Mouse (Mus musculus) kidney, embryonic 14.5 days (tissue): Measurements from ENCODE around the gene L2hgdh. TPM values are rescaled to one million over a fixed set of nuclear protein-coding genes. Genes with fewer than 3 reads are reported as not detected.

Source experiments
- ATAC-seq: fragments of 200-750 bp; cut with Nextera tagmentation; 2 replicates; pipeline ENCODE4 v1.8.0; 2017; ENCODE audit warnings: moderate number of reproducible peaks, mild to moderate bottlenecking, moderate TSS enrichment, moderate library complexity; ENCODE audit not compliant: low FRiP score, low TSS enrichment
- H3K27ac ChIP-seq: fragments of 300-500 bp; sonication (generic); 2 replicates; pipeline ENCODE4 v1.5.1; 2014; ENCODE audit warnings: low read depth, mild to moderate bottlenecking, low read length, moderate library complexity, mixed read lengths
- H3K27me3 ChIP-seq: fragments of 300-500 bp; sonication (generic); 2 replicates; pipeline ENCODE4 v1.6.1; 2014; ENCODE audit warnings: mild to moderate bottlenecking, low read length; ENCODE audit not compliant: control insufficient read depth, insufficient read depth
- H3K36me3 ChIP-seq: fragments of 300-500 bp; sonication (generic); 2 replicates; pipeline ENCODE4 v1.6.1; 2014; ENCODE audit warnings: low read length, mixed read lengths; ENCODE audit not compliant: control insufficient read depth, insufficient read depth
- H3K4me1 ChIP-seq: fragments of 300-500 bp; sonication (generic); 2 replicates; pipeline ENCODE4 v1.6.1; 2014; ENCODE audit warnings: low read length, mixed read lengths; ENCODE audit not compliant: control insufficient read depth, insufficient read depth
- H3K4me2 ChIP-seq: fragments of 300-500 bp; sonication (generic); replicated peaks from 2 replicates; pipeline ENCODE4 v1.6.1; 2014; ENCODE audit warnings: low read depth, mild to moderate bottlenecking, low read length
- H3K4me3 ChIP-seq: fragments of 300-500 bp; sonication (generic); 2 replicates; pipeline ENCODE4 v1.5.1; 2014; ENCODE audit warnings: mild to moderate bottlenecking, low read length
- H3K9ac ChIP-seq: fragments of 300-500 bp; sonication (generic); 2 replicates; pipeline ENCODE4 v1.6.1; 2014; ENCODE audit warnings: low read depth, mild to moderate bottlenecking, low read length, moderate library complexity
- H3K9me3 ChIP-seq: fragments of 300-500 bp; sonication (generic); 2 replicates; pipeline ENCODE4 v1.6.1; 2016; ENCODE audit warnings: low read length; ENCODE audit not compliant: control insufficient read depth
- WGBS: fragments of 180-500 bp; shearing (Covaris S2); extraction: QIAGEN DNeasy Blood & Tissue Kit; methylation state at CpG from one replicate; pipeline ENCODE4 v1.1.7; 2014; 5-methylcytosine and 5-hydroxymethylcytosine counted together
- polyA plus RNA-seq: library from polyadenylated mRNA; unstranded; fragments of >200 nt; fragmentation: Nextera tagmentation; extraction: Ambion mirVana; gene quantifications from 2 replicates; pipeline ENCODE4 v1.2.1, GENCODE M21; 2014

The L2hgdh gene
- polyA plus RNA-seq, 1 experiment from 2014 or later = 19.5 TPM

GRCm38 (mm10) chr12:69759267-69759885 lies 34.7 kb upstream of the L2hgdh start:
- WGBS = 22% methylated on average over 7 of the region's 7 CpGs
- Histone ChIP-seq H3K27ac (peak overlapping the region; percentile 9; the same call in 1 of the 2 replicates), H3K27me3 (peaks cover 3% of the 10 kb centered on the region; the same call in 1 of the 2 replicates), H3K4me3 (no peak overlapping the region), H3K9me3 (no peaks in the 10 kb centered on the region), H3K9ac (no peak overlapping the region), H3K36me3 (no peaks in the 10 kb centered on the region), H3K4me1 (0 out of 2 replicates have a peak, but pooled peaks cover 7% of the 10 kb centered on the region), H3K4me2 (0 out of 2 replicates have a peak overlapping the region, but pooled peaks have one; percentile 50)
- no peak; the same call in 1 of the 2 replicates for ATAC-seq

- no peaks in the 10 kb centered on the region for H3K9me3 ChIP-seq
- H3K27me3 ChIP-seq = peaks cover 3% of the 10 kb centered on the region; the same call in 1 of the 2 replicates
- peak; percentile 61 for ATAC-seq
- H3K4me1 ChIP-seq = 0 out of 2 replicates have a peak, but pooled peaks cover 7% of the 10 kb centered on the region
- no peak overlapping the region for H3K9ac ChIP-seq
- H3K36me3 ChIP-seq = no peaks in the 10 kb centered on the region
- 9% methylated on average over 22 of the region's 22 CpGs for WGBS
- peak overlapping the region; percentile 62; the same call in 1 of the 2 replicates for H3K27ac ChIP-seq
- H3K4me3 ChIP-seq = peak overlapping the region; percentile 27; the same call in 1 of the 2 replicates
- peak overlapping the region; percentile 50 for H3K4me2 ChIP-seq
These were observed 33.8 kb upstream of the L2hgdh start for GRCm38 (mm10) chr12:69758221-69759185.

GRCm38 (mm10) chr12:69757418-69758141 lies 32.9 kb upstream of the L2hgdh start:
- no peaks in the 10 kb centered on the region for H3K9me3 ChIP-seq
- peak; percentile 91 for ATAC-seq
- WGBS = 9% methylated on average over 22 of the region's 22 CpGs
- peak overlapping the region; percentile 27; the same call in 1 of the 2 replicates for H3K4me3 ChIP-seq
- H3K27me3 ChIP-seq = peaks cover 3% of the 10 kb centered on the region; the same call in 1 of the 2 replicates
- H3K27ac ChIP-seq = peak overlapping the region; percentile 62
- H3K36me3 ChIP-seq = no peaks in the 10 kb centered on the region
- H3K9ac ChIP-seq = peak overlapping the region; percentile 37; the same call in 1 of the 2 replicates
- H3K4me1 ChIP-seq = 0 out of 2 replicates have a peak, but pooled peaks cover 7% of the 10 kb centered on the region
- H3K4me2 ChIP-seq = peak overlapping the region; percentile 50

GRCm38 (mm10) chr12:69756015-69756414 lies 31.3 kb upstream of the L2hgdh start:
- no peak for ATAC-seq
- H3K4me3 ChIP-seq = no peak overlapping the region
- H3K27ac ChIP-seq = no peak overlapping the region
- H3K36me3 ChIP-seq = no peaks in the 10 kb centered on the region
- no peak overlapping the region for H3K9ac ChIP-seq
- 81% methylated on average over 5 of the region's 5 CpGs for WGBS
- no peaks in the 10 kb centered on the region for H3K9me3 ChIP-seq
- H3K4me1 ChIP-seq = 0 out of 2 replicates have a peak, but pooled peaks cover 12% of the 10 kb centered on the region
- H3K27me3 ChIP-seq = peaks cover 3% of the 10 kb centered on the region; the same call in 1 of the 2 replicates
- H3K4me2 ChIP-seq = no peak overlapping the region

- Histone ChIP-seq H3K9ac (no peak overlapping the region), H3K36me3 (no peaks in the 10 kb centered on the region), H3K27ac (no peak overlapping the region), H3K4me3 (no peak overlapping the region), H3K4me1 (0 out of 2 replicates have a peak, but pooled peaks cover 9% of the 10 kb centered on the region), H3K27me3 (peaks cover 3% of the 10 kb centered on the region; the same call in 1 of the 2 replicates), H3K4me2 (no peak overlapping the region), H3K9me3 (no peaks in the 10 kb centered on the region)
- no peak for ATAC-seq
- 84% methylated on average over 5 of the region's 5 CpGs for WGBS
These were observed 29.3 kb upstream of the L2hgdh start for GRCm38 (mm10) chr12:69753936-69754335.

GRCm38 (mm10) chr12:69751864-69752341 lies 27.2 kb upstream of the L2hgdh start:
- WGBS = 16% methylated on average over 10 of the region's 10 CpGs
- Histone ChIP-seq H3K4me2 (no peak overlapping the region), H3K36me3 (no peaks in the 10 kb centered on the region), H3K4me3 (no peak overlapping the region), H3K9ac (no peak overlapping the region), H3K27me3 (peaks cover 3% of the 10 kb centered on the region; the same call in 1 of the 2 replicates), H3K4me1 (0 out of 2 replicates have a peak, but pooled peaks cover 5% of the 10 kb centered on the region), H3K27ac (no peak overlapping the region; the same call in 1 of the 2 replicates), H3K9me3 (no peaks in the 10 kb centered on the region)
- ATAC-seq = peak; percentile 81

GRCm38 (mm10) chr12:69744138-69744537 lies 19.5 kb upstream of the L2hgdh start:
- ATAC-seq = no peak
- Histone ChIP-seq H3K9me3 (no peaks in the 10 kb centered on the region), H3K36me3 (no peaks in the 10 kb centered on the region; the same call in 1 of the 2 replicates), H3K9ac (no peak overlapping the region), H3K4me2 (no peak overlapping the region), H3K27me3 (no peaks in the 10 kb centered on the region), H3K27ac (no peak overlapping the region), H3K4me1 (no peaks in the 10 kb centered on the region), H3K4me3 (no peak overlapping the region)
- WGBS = 84% methylated on average over 5 of the region's 5 CpGs

GRCm38 (mm10) chr12:69741965-69742364 lies 17.3 kb upstream of the L2hgdh start:
- WGBS = 87% methylated on average over 5 of the region's 5 CpGs
- Histone ChIP-seq H3K9ac (no peak overlapping the region), H3K9me3 (no peaks in the 10 kb centered on the region), H3K27me3 (no peaks in the 10 kb centered on the region), H3K36me3 (no peaks in the 10 kb centered on the region; the same call in 1 of the 2 replicates), H3K4me3 (no peak overlapping the region), H3K4me1 (no peaks in the 10 kb centered on the region), H3K27ac (no peak overlapping the region), H3K4me2 (no peak overlapping the region)
- ATAC-seq = no peak
